Mouse (Mus musculus): ENCODE results near the gene Cdhr5. TPM values are rescaled to one million over a fixed set of nuclear protein-coding genes. Genes with fewer than 3 reads are reported as not detected.

Cdhr5 gene
- polyA plus RNA-seq, 1 experiment from 2014 or later: 1.3 TPM

DNA sequence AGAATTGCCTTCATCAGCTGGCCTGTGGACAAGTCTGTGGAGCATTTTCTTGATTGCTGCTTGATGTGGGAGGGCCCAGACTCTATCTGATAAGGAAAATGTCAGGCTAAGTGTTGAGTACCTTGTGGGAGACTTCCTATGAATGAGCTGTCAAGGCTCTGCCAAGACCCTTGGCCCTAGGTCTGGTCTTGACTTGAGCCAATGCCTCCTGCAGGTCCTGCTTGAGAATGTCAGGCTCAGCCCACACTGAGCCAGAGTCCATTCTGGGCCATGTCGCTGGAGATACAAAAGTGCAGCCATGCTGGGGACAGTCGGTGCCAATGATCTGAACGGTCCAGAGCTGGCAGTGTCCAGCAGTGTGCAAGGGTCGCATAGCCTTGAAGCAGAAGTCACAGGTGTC lies 6.2 kb upstream of the Cdhr5 start:
- H3K9me3 ChIP-seq (ENCODE audit: low read length): no peaks in the 10 kb centered on the region
- H3K4me1 ChIP-seq (ENCODE audit: insufficient read depth): peaks cover 5% of the 10 kb centered on the region; the same call in 1 of the 2 replicates
- H3K27ac ChIP-seq (ENCODE audit: low read depth): no peak overlapping the region
- H3K4me2 ChIP-seq (ENCODE audit: low read depth, low read length): no peak overlapping the region
- H3K9ac ChIP-seq (replicated peaks): no peak overlapping the region
- H3K36me3 ChIP-seq (replicated peaks; ENCODE audit: insufficient read depth, low read length): no peaks in the 10 kb centered on the region
- TF ChIP-seq EP300 (IDR thresholded peaks at IDR 0.05; ENCODE audit: low read depth) (no peak), CTCF (IDR thresholded peaks at IDR 0.05; ENCODE audit: low read depth) (no peak)
- 77% methylated on average over 4 of the region's 4 CpGs for WGBS (ENCODE audit: insufficient replicate concordance)
- peaks cover 19% of the 10 kb centered on the region for H3K27me3 ChIP-seq (ENCODE audit: insufficient read depth, low read length)
- ATAC-seq: no peak
- H3K4me3 ChIP-seq (ENCODE audit: low read depth, low read length): no peak overlapping the region
- no peak for DNase-seq

DNA sequence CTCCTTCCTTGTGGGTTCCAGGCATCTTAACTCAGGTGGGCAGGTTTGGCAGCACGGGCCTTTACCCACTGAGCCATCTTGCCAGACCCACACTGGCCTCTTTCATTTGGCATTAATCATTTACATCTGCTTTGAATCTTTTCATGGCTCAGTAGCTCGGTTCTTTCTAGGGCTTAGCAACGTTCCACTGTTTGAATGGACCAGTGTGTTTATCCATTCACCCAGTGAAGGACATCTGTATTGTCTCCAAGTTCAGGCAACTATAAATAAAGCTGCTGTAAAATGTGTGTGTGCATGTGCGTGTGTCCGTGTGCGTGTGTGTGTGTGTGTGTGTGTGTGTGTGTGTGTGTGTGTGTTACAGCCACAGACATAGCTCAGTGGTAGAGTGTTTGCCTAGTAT lies 4.9 kb upstream of the Cdhr5 start:
- DNase-seq: no peak
- H3K27ac ChIP-seq (ENCODE audit: low read depth): no peak overlapping the region
- WGBS (ENCODE audit: insufficient replicate concordance): 75% methylated on average over 6 of the region's 6 CpGs

GRCm38 (mm10) chr7:141278766-141279590 lies 2.4 kb upstream of the Cdhr5 start, which contains the start of gene Sct:
Gene Sct (minus strand): TSS chr7:141279133.
- DNase-seq (no peak), ATAC-seq (peak; percentile 63)
- Histone ChIP-seq H3K27me3 (ENCODE audit: insufficient read depth, low read length) (peaks cover 20% of the 10 kb centered on the region), H3K4me3 (ENCODE audit: low read depth, low read length) (peak within 1 kb of the TSS; percentile 38), H3K9me3 (ENCODE audit: low read length) (no peaks in the 10 kb centered on the region), H3K9ac (replicated peaks) (0 out of 2 replicates have a peak within 1 kb of the TSS, but pooled peaks have one; percentile 11), H3K4me1 (ENCODE audit: insufficient read depth) (peaks cover 8% of the 10 kb centered on the region; the same call in 1 of the 2 replicates), H3K4me2 (ENCODE audit: low read depth, low read length) (peak within 1 kb of the TSS; percentile 80), H3K27ac (ENCODE audit: low read depth) (no peak within 1 kb of the TSS), H3K36me3 (replicated peaks; ENCODE audit: insufficient read depth, low read length) (no peaks in the 10 kb centered on the region)
- 8% methylated on average over 45 of the region's 46 CpGs for WGBS (ENCODE audit: insufficient replicate concordance)
- TF ChIP-seq CTCF (IDR thresholded peaks at IDR 0.05; ENCODE audit: low read depth) (peak; percentile 59), EP300 (IDR thresholded peaks at IDR 0.05; ENCODE audit: low read depth) (no peak)

More for the DNA sequence above, 4.9 kb upstream of the Cdhr5 start:
- no peak overlapping the region for H3K4me2 ChIP-seq (ENCODE audit: low read depth, low read length)
- no peak for TF ChIP-seq CTCF (IDR thresholded peaks at IDR 0.05; ENCODE audit: low read depth)
- no peak for TF ChIP-seq EP300 (IDR thresholded peaks at IDR 0.05; ENCODE audit: low read depth)
- no peak overlapping the region for H3K9ac ChIP-seq (replicated peaks)
- H3K27me3 ChIP-seq (ENCODE audit: insufficient read depth, low read length): peaks cover 20% of the 10 kb centered on the region
- H3K36me3 ChIP-seq (replicated peaks; ENCODE audit: insufficient read depth, low read length): no peaks in the 10 kb centered on the region
- no peak overlapping the region for H3K4me3 ChIP-seq (ENCODE audit: low read depth, low read length)
- H3K4me1 ChIP-seq (ENCODE audit: insufficient read depth): peaks cover 7% of the 10 kb centered on the region; the same call in 1 of the 2 replicates
- H3K9me3 ChIP-seq (ENCODE audit: low read length): no peaks in the 10 kb centered on the region
- no peak for ATAC-seq

DNA sequence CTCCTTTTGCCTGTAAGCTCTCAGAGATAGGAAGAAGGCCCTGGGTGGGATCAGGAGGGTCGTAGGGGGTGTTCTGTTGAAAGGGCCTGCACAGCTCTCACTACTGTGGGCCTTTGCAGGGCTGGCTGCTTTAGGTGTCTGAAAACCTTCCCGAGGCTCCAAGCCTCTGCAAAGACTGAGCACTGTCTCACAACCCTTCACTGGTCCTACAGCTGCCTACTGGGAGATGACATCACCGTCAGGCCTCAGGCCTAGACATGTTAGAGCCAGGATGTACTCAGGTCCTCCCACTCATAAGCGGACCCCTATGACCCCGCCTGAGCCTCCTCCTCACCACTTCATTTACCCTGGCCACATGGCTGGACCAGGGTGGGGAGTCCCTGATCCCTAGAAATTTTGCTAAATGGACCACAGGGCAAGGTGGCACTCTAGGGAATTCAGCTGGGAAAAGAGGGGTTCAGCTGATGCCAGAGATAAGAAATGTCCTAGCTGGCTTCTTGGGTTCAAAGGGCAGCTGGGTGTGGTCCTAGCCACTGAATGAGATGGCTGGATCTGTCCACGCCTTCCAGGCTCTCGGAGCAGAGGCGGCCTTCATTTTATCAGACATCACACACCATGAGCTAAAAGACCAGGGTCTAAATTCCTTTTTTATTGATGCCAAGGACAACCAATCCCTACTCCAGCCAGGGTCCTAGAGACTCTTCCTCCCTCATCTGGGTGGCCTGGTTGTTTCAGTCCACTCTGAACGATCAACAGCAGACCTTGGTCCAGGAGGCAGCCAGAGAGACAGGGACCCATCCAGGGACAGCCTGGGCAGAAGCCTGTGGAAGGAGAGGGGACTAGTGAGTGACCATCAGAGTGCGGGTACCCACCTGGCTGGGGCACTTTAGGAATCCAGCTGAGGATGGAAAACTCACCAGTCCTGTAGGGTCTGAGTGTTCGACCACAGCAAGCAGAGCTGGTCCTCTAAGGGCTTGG lies 1.4 kb upstream of the Cdhr5 start:
- 0 out of 2 replicates have a peak, but pooled peaks have one; percentile 5 for ATAC-seq

GRCm38 (mm10) chr7:141275356-141275755 lies 1.2 kb downstream of the Cdhr5 start:
- H3K4me1 ChIP-seq (ENCODE audit: insufficient read depth): peaks cover 8% of the 10 kb centered on the region; the same call in 1 of the 2 replicates
- no peak overlapping the region for H3K4me3 ChIP-seq (ENCODE audit: low read depth, low read length)
- no peak overlapping the region for H3K4me2 ChIP-seq (ENCODE audit: low read depth, low read length)
- DNase-seq (no peak), ATAC-seq (no peak)
- no peaks in the 10 kb centered on the region for H3K9me3 ChIP-seq (ENCODE audit: low read length)
- no peak for TF ChIP-seq CTCF (IDR thresholded peaks at IDR 0.05; ENCODE audit: low read depth)
- no peak for TF ChIP-seq EP300 (IDR thresholded peaks at IDR 0.05; ENCODE audit: low read depth)
- WGBS (ENCODE audit: insufficient replicate concordance): 83% methylated on average over 9 of the region's 9 CpGs
- H3K27ac ChIP-seq (ENCODE audit: low read depth): no peak overlapping the region
- H3K27me3 ChIP-seq (ENCODE audit: insufficient read depth, low read length): peaks cover 20% of the 10 kb centered on the region
- H3K36me3 ChIP-seq (replicated peaks; ENCODE audit: insufficient read depth, low read length): no peaks in the 10 kb centered on the region
- no peak overlapping the region for H3K9ac ChIP-seq (replicated peaks)

More for the DNA sequence above, 1.4 kb upstream of the Cdhr5 start:
- H3K36me3 ChIP-seq (replicated peaks; ENCODE audit: insufficient read depth, low read length): no peaks in the 10 kb centered on the region
- peaks cover 20% of the 10 kb centered on the region for H3K27me3 ChIP-seq (ENCODE audit: insufficient read depth, low read length)
- peaks cover 8% of the 10 kb centered on the region; the same call in 1 of the 2 replicates for H3K4me1 ChIP-seq (ENCODE audit: insufficient read depth)
- no peak overlapping the region for H3K9ac ChIP-seq (replicated peaks)
- no peaks in the 10 kb centered on the region for H3K9me3 ChIP-seq (ENCODE audit: low read length)
- DNase-seq: no peak
- H3K4me3 ChIP-seq (ENCODE audit: low read depth, low read length): no peak overlapping the region
- whole genome bisulfite sequencing (ENCODE audit: insufficient replicate concordance): 79% methylated on average over 11 of the region's 11 CpGs
- no peak overlapping the region for H3K27ac ChIP-seq (ENCODE audit: low read depth)
- TF ChIP-seq CTCF (IDR thresholded peaks at IDR 0.05; ENCODE audit: low read depth) (no peak), EP300 (IDR thresholded peaks at IDR 0.05; ENCODE audit: low read depth) (no peak)
- H3K4me2 ChIP-seq (ENCODE audit: low read depth, low read length): no peak overlapping the region

All from liver, postnatal 0 days (tissue).